Mouse (Mus musculus) embryo, embryonic 11.5 days (tissue): ENCODE data around the gene Gtpbp8.

ENCODE experiments used
- DNase-seq: peaks from one replicate; pipeline ENCODE4 v3.0.0-alpha.2; 2012; ENCODE audit warnings: low read depth, low spot score

Gene Gtpbp8

GRCm38 (mm10) chr16:44745866-44746562 is at the start of gene Gtpbp8:
Gene Gtpbp8, minus strand, starts transcription at chr16:44746363.
- DNase-seq, result peak; percentile 75

GRCm38 (mm10) chr16:44794416-44794815 is 48.3 kb upstream of the Gtpbp8 start:
- no peak for DNase-seq

- DNase-seq, result no peak
Measured at GRCm38 (mm10) chr16:44786934-44787333, 40.8 kb upstream of the Gtpbp8 start.

GRCm38 (mm10) chr16:44780751-44781150 is 34.6 kb upstream of the Gtpbp8 start:
- no peak for DNase-seq

- DNase-seq, result no peak
Measured at GRCm38 (mm10) chr16:44779494-44779893, 33.3 kb upstream of the Gtpbp8 start.

- DNase-seq, result no peak
Measured at GRCm38 (mm10) chr16:44778538-44779147, 32.5 kb upstream of the Gtpbp8 start.

GRCm38 (mm10) chr16:44774201-44774600 is 28.0 kb upstream of the Gtpbp8 start:
- DNase-seq, result no peak

GRCm38 (mm10) chr16:44773673-44774072 is 27.5 kb upstream of the Gtpbp8 start:
- no peak for DNase-seq

GRCm38 (mm10) chr16:44772577-44772976 is 26.4 kb upstream of the Gtpbp8 start:
- DNase-seq, result no peak

- peak; percentile 30 for DNase-seq
Measured at GRCm38 (mm10) chr16:44767967-44768366, 21.8 kb upstream of the Gtpbp8 start.

GRCm38 (mm10) chr16:44767506-44767905 is 21.3 kb upstream of the Gtpbp8 start:
- DNase-seq, result no peak

- no peak for DNase-seq
Measured at GRCm38 (mm10) chr16:44766320-44766892, 20.2 kb upstream of the Gtpbp8 start.

GRCm38 (mm10) chr16:44765555-44766319 is 19.6 kb upstream of the Gtpbp8 start, which contains the start of gene Cd200r1:
Gene Cd200r1, plus strand, starts transcription at chr16:44765736.
- no peak for DNase-seq

- DNase-seq, result no peak
Measured at GRCm38 (mm10) chr16:44761811-44762210, 15.6 kb upstream of the Gtpbp8 start.

- DNase-seq, result no peak
Measured at GRCm38 (mm10) chr16:44757700-44758099, 11.5 kb upstream of the Gtpbp8 start.

GRCm38 (mm10) chr16:44748007-44748406 is 1.8 kb upstream of the Gtpbp8 start:
- no peak for DNase-seq

GRCm38 (mm10) chr16:44745471-44745865 is 695 bp downstream of the Gtpbp8 start:
- DNase-seq, result no peak

GRCm38 (mm10) chr16:44742753-44743152 is 3.4 kb downstream of the Gtpbp8 start:
- no peak for DNase-seq

- DNase-seq, result no peak
Measured at GRCm38 (mm10) chr16:44736118-44736517, 10.0 kb downstream of the Gtpbp8 start.

GRCm38 (mm10) chr16:44735676-44736075 is 10.5 kb downstream of the Gtpbp8 start:
- DNase-seq, result no peak

- DNase-seq, result no peak
Measured at GRCm38 (mm10) chr16:44734059-44734458, 12.1 kb downstream of the Gtpbp8 start.

GRCm38 (mm10) chr16:44727525-44727924 is 18.6 kb downstream of the Gtpbp8 start:
- DNase-seq, result no peak
